Mouse (Mus musculus) adrenal gland, postnatal 25 days (tissue): ENCODE measurements around the gene Hist2h2ac. TPM values are rescaled to one million over a fixed set of nuclear protein-coding genes. Genes with fewer than 3 reads are reported as not detected.
"Not testable (repeated sequence)": the region's sequence is repeated elsewhere in the genome, so short reads cannot be mapped to it uniquely, and the experiment has no call there.

ENCODE experiments used
- DNase-seq: peaks from one replicate; pipeline ENCODE4 v3.0.0; 2021; ENCODE audit warnings: mixed read lengths
- total RNA-seq: library from RNA; stranded (reverse); gene quantifications from 2 replicates; pipeline ENCODE4 v1.2.3, GENCODE M21; 2021

The Hist2h2ac gene
- total RNA-seq, 1 experiment from 2014 or later: 86.8 TPM

DNA sequence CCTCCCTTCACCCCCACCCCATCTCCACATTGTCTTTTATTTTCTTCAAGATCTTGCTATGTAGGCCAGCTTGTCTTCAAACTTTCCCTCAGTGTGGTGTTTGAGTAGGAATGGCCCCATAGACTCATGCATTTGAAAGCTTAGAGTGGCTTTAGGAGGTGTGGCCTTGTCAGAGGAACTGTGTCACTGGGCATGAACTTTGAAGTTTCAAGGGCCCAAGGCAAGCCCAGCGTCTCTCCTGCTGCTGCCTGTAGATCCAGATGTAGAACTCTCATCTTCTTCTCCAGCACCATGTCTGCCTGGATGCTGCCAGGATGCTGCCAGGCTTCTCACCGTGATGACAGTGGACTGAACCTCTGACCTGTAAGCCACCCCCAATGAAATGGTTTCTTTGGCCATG is 8.1 kb upstream of the Hist2h2ac start:
- DNase-seq: no peak

DNA sequence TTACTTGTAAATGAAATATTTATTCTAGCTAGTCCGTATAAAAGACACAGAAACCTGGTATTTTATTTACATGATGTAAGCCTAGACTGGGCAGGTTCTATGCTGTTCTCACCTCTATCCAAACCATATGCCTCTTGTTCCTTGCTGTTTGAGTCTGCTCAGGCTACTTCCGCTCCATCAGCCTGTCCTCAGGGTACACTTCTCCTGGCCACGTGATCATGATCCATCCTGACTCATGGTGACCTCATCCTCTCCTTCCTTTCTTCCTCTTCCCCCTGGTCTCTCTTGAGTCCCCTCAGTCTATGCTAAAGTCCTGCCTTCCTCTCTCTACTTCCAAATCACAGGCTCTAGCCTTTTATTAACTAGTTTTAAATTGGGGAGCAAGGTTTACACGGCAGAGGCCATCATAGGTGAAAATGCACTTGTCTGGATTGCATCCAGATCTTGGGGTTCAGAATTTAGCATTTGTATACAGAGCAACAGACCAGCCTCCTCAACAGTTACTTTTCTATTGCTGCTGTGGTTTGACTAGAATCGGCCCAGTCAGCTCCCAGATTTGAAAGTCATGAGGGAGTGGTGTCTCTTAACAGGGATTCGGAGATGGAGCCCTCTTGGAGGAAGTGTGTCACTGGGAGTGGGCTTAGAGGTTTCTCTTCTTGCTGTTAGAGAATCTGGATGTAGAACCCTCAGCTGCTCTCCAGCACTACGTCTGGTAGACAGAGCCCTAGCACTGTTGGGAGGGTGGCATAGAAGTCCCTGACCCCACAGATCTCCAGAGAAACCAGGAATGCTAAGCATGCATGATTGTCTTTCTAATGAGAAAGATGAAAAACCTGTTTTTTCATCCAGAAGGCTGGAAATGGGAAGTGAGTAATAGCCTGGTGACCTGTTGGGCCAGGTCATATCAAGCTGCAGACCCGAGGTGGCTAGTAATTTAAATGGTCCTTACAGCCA is 6.3 kb upstream of the Hist2h2ac start:
- DNase-seq: no peak

DNA sequence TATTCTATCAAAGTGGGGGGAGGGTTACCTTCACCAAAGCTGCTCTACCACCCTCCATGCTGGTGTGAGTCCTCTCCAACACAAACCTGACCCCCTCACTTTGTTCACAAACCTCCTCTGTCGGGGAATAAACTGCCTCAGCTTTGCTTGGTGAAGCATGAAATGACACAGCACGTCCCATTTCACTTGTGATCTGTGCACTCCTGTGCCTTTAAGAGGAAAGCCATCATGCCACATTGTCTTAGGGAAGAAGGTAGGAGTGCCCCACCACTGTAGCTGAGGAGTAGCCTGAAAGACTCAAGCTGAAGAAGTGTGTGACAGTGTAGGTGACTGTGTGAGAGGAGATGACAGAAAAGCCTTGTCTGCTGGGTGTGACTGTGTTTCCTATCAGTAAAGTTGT is 4.7 kb upstream of the Hist2h2ac start:
- no peak for DNase-seq

DNA sequence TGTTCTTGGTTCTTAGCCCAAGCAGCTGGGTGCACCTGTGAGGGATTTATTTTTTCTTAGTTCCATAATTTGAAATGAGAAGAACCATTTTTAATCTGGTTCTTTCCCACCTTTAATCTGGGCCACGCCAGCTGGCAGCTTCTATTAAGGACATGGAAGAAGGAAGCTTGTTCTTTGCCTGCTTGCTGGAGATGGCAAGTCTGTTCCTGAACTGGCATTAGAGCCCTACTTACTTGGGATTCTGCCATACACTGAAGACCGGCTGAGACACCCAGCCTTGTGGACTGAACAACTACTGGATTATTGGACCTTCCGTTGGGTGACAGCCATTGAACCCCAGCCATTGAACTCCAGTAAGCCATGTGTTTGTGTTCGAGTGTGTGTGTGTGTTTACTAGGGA is 2.1 kb upstream of the Hist2h2ac start:
- DNase-seq: no peak

DNA sequence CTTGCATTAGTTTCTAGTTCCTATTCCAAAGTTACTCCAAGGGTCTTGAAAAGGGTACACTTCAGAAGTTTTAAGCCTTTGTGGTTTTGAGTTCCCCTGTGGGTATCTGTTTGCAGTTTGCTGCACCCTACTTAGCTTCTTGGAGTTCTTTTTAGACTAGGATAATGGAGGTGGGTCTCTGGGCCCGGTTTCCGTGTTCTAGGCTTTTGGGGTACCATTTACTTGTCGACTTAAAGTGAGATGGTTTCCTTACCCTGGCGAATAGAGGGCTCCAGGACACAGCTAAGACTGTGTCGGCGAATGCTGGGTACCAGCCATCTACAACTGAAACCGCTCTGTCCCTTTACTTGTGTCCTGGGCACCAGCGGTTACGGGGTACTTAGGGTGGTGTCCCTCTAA is 959 bp upstream of the Hist2h2ac start:
- DNase-seq: no peak

DNA sequence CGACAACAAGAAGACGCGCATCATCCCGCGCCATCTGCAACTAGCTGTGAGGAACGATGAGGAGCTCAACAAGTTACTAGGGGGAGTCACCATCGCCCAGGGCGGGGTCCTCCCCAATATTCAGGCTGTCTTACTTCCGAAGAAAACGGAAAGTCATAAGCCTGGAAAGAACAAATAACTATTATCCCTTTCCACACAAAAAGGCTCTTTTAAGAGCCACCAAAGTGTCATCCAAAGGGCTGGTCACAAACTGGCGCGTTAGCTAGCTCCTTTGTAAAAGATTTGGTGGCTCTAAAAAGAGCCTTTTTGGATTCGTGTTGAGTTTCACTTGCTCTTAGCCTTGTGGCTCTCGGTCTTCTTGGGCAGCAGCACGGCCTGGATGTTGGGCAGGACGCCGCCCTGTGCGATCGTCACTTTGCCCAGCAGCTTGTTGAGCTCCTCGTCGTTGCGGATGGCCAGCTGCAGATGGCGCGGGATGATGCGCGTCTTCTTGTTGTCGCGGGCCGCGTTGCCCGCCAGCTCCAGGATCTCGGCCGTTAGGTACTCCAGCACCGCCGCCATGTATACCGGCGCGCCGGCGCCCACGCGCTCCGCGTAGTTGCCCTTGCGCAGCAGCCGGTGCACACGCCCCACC is 432 bp downstream of the Hist2h2ac start:
- DNase-seq: not testable (repeated sequence)

DNA sequence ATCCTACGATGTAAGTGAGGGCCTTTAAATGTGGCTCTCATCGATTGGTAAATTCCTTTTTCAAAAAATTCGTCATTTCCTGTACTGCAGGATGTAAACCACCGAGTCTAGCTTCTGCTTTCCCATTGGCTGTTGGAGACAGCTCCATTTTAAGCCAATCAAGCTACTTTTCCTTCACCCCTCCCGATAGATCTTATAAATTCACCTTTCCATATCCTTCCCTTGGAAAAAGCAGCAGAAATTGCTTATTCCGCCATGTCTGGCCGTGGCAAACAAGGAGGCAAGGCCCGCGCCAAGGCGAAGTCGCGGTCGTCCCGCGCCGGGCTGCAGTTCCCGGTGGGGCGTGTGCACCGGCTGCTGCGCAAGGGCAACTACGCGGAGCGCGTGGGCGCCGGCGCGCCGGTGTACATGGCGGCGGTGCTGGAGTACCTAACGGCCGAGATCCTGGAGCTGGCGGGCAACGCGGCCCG is 984 bp downstream of the Hist2h2ac start, which contains the start of the genes Bola1 and Hist2h2ab:
Gene Bola1 (minus strand): TSS at position 49 of the 470 bp plus-strand sequence.
Gene Hist2h2ab (plus strand): TSS at position 205 of the 470 bp plus-strand sequence.
- DNase-seq: peak; percentile 61

DNA sequence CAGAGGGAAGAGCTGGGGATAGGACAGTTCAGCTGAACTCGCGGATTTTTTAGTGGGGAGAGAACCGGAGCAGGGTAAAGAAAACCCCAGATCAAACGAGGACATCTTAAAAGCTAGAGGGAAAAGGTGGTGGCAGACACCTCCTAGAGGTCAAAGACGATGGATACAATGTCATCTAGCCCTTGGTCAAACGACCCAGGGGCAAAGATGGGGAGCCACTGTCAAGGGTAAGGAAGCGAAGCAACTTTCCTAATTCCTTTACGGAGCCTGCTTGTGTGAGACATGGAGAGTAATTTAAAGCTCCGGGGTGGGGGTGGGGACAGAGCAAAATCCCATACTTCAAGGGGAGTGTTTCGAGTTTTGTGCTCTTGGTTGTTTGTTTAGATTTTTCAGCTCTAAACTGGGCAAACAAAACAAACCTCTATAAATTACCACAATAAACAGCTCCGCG is 1.5 kb downstream of the Hist2h2ac start:
- no peak for DNase-seq

DNA sequence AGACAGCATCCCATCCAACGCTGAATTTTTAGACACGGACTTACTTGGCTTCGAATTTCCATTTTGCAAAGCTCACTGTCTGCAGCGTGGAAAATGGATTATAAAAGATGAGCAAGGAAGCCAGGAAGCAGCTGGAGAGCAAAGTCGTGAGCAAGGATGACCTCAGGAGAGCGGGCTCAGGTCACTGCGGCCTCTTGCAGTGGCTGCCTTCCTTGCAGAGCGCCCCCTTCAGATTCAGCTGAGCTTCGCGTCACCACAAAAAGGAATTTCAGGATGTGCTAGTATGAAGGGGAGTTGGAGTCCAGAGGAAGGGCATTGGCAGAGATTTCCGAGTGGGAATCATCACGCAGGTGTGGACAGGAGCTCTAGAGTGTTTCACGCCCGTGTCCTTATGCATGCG is 11.4 kb downstream of the Hist2h2ac start:
- DNase-seq: peak; percentile 23

DNA sequence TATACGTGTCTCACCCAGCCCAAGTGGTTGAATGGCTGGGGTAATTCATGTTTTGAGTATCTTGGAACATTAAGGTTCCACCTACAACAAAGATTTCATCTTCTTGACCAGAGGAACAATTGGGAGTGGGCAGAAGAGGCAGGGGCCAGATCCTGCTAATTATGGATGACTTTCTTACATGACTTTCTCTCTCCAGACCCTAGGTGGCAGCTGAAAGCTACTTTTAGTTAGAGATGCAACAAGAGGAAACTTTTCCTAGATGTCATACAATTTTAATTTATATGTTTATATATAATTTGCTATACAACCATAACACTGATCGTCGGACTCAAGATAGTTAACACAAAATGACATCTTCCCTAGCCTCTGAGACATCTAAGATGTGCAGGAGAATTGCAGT is 12.9 kb downstream of the Hist2h2ac start:
- DNase-seq: no peak

DNA sequence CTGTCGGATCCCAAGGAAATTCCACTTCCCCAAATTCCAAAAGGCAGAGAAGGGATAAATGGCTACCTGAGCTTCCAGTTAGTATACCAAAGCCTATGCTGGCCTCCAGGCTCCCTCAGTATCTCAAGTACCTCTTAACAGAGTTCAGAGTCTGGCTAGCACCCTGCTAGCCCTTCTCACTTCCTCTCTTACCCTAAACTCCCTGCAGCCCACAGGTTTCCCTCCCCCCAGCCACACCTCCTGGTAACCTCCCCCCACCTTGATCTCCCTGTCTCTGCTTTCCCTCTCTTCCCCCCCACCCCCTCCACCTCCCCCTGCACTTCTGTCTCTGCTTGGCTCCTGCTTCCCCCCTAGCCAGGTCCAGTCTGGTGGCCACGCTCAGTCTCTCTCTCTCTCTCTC is 20.9 kb downstream of the Hist2h2ac start:
- DNase-seq: no peak

DNA sequence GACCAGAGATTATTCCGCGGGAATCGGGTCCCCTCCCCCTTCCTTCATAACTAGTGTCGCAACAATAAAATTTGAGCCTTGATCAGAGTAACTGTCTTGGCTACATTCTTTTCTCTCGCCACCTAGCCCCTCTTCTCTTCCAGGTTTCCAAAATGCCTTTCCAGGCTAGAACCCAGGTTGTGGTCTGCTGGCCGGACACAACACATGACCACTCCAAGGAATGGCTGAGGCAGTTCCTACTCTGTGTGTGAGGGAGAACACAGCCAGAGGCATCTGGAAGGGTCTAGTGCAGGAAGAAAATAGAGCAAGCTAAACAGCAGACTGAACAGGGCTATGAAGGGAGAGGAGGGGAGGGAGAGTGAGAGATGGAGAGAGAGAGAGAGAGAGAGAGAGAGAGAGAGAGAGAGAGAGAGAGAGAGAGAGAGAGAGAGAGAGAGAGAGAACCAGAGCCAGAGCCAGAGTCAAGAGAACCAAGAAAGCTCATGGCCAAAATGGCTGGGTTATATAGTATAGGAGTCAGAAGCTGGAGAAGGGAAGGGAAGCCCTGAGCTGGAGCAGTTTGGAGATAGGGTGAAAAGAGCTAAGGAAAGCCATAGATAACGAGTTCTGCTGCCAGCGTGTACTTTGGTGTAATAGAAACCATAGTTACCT is 22.0 kb downstream of the Hist2h2ac start:
- not testable (repeated sequence) for DNase-seq

DNA sequence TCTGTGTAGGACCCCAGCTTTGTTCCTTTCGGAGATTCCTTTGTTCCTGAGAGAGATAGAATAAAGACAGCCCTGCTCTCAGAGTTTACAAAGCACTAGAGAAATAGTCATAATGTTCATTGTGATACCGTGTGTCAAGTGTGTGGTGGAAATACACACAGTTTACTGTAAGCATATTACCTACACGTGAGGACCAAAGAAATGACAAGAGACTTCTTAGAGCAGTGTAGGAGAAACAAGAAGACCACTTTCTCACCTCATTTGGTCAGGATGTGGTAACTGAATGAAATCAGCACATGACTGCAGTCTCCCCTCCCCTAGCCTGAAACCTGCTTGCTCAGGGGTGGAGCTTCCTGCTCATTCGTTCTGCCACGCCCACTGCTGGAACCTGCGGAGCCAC is 22.5 kb downstream of the Hist2h2ac start:
- DNase-seq: no peak

DNA sequence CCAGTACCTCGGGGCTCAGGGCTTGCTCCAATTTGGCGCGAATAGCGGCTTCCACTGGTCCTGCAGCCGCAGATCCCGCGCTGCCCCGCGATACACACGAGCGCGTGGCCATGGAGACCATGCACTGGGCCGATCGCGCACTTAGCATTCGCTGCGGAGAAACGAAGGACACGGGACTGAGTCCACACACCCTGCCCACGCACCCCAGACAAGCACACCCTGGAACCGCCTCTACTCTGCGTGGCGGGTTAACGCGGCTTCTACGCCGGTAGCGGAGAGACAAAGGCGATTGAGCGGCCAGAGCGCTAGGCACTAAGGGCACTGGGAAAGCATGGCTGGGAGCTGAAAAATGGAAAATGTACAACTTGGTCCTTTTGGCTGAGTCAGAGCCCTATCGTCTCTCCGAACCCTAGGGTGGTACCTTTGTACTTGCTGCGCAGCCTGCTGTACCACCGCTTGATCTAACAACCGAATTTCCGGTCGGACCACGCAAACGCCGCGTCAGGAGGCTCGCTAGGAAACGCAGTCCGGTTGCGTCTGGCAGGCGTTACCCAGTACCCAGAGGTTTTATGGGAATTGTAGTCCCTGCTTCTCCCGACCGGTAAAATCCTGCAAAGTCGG is 23.4 kb downstream of the Hist2h2ac start:
- DNase-seq: peak; percentile 88

DNA sequence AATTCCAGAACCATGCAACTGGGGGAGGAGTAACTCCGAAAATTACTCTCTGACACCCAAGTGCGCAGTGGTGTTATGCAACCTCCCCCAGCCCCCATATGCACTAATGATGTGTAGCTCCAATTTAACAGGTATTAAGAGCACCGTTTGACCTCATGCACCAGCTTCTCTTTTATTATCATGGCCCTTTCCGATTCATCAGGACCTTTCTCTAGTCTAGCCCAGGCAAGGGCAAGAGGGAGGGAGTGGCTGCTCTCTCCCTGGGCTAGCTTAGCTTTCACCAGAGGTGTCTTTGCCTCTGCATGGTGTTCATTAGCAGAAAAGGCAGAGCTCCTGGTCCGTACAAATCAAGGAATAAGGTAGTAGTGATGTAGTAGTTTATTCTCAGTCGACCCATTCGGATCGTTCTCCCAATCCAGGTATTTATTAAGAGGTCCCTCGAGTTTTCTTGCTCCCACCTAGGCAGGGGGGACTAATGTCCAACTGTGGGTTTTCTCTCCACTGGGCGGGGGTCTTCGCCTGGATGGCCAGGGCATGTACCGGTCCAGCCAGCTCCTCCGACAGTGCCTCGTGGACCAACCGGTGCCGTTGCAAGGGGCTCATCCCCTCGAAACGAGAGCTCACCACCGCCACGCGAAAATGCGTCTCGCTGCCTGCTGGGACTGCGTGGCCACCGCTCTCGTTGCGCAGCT is 24.1 kb downstream of the Hist2h2ac start:
- no peak for DNase-seq

DNA sequence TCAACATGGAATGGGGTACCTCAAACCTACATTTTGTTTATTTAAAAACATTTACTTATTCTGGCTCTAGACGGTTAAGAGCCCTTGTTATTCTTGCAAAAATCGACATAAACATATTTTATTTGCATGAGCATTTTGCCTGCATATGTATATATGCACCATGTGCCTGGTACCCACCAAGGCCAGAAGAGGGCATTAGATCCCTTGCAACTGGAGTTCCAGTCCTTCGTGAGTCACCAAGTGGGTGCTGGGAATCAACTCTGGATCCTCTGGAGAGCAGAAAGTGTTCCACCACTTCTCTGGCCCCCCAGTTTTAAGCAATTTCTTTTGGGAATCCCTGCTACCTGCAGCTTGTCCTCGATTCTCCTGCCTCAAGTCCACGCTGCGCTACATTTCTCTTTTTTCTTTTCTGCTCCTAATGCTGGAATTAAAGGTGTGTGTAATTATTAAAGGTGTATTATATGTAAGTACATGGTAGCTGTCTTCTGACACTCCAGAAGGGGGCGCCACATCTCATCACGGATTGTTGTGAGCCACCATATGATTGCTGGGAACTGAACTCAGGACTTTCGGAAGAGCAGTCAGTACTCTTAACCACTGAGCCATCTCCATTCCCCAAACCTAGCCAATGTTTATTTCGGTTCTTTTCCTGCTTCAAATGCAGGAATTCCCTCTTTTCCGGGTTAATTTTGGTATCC is 24.9 kb downstream of the Hist2h2ac start:
- DNase-seq: no peak

DNA sequence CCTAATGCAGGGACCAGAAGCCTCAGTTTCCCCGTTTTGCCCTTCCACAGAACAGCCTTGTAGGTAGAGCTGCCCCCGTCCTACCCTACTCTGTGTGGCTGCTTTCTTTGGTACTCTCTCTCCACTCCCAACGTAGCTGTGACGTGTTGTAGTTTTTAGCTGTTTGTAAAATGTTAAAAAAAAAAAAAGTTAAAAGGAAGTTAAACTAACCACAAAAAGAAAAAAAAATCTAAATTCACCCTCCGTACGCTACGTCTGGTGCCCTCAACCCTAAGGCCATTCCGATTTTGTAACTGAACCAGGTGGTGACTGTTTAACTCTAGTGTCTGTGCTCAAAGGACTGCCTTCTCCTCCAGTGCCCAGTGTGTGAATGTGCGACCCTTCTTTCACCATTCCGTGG is 25.7 kb downstream of the Hist2h2ac start:
- DNase-seq: no peak

DNA sequence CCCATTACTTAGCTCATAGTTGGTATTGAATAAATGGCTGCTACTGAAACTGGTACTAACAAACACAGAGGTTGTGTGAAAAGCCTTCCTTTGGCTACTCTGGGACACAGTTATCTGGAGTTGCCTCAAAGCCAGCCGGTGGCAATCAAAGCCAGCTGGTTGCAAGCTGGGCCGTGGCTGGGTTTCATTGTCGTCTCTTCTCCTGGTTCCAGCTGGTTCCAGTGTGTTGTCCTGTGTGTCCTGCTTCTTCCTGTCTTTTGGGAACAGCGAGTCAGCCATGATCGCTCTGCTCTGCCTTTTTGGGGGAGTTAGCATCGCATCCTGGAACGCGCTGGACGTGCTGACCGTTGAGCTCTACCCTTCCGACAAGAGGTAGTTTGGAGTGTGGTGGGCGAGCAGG is 27.7 kb downstream of the Hist2h2ac start:
- DNase-seq: no peak

DNA sequence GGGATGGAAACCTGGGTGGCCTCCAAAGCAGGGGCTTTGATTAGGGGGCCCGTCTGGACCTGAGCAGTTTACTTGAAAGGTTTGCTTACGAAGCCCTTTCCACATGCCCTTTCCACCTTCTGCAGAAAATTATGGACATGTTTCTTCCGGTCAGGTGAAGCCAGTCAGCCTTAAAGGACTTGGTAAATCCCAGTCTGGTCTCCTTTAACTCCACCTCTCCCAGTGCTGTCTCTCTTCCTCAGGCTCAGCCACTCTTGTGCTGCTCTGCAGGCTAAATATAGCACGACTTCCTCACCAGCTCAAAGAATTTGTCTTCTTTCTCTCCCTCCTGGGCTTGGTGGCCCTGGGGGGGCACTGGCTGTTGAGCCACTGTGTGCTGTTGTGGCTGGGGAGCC is 38.3 kb downstream of the Hist2h2ac start:
- no peak for DNase-seq

DNA sequence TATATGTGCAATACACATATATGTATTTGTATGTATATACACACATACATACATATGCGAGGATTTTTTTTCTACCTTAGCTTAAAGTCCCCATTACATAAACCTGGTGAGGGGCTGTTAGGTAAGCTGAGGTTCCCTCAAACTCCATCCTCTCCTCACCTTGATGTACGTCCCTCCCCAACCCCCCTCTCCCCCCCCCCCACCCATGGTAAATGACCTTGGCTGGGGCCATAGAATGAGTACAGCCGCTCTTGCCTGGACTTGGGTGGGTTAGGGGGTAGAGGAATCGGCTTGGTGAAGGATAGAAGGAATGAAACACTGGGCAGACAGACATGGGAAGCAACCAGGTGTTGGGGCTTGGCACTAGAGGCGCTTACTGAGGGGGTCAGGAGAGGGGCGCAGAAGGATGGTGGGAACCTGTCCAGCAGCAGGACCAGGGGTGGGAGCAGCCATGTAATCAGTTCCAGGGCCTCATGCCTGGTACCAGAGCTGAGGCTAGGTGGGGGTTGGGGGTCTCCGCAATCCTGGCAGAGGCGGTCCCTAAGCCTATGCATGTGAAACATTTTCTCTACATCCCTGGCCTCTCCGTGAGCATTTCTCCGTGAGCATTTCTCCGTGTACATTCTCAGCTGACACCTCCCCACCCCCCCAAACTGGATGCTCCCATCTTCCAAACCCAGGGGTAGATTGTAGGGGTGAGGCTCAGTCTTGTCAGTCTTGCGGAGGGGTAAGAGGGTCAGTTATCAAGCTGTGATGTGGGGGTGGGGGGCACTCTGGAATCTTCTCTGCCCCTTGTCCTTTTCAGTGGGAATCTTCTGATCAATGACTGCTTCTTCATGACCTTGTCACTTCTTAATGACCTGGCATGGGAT is 38.9 kb downstream of the Hist2h2ac start:
- no peak for DNase-seq
